Mouse (Mus musculus) forebrain, embryonic 16.5 days (tissue): ENCODE measurements around the gene Polr1c. TPM values are rescaled to one million over a fixed set of nuclear protein-coding genes. Genes with fewer than 3 reads are reported as not detected.

Source experiments
- ATAC-seq: fragments of 200-750 bp; cut with Nextera tagmentation; 2 replicates; pipeline ENCODE4 v1.8.0; 2017; ENCODE audit warnings: mild to moderate bottlenecking, moderate library complexity
- H3K27ac ChIP-seq: fragments of 300-500 bp; sonication (generic); 2 replicates; pipeline ENCODE4 v1.5.1; 2014; ENCODE audit warnings: low read length, control low read depth
- H3K27me3 ChIP-seq: fragments of 300-500 bp; sonication (generic); replicated peaks from 2 replicates; pipeline ENCODE4 v1.6.1; 2014; ENCODE audit warnings: low read length; ENCODE audit not compliant: control insufficient read depth, insufficient read depth
- H3K36me3 ChIP-seq: fragments of 300-500 bp; sonication (generic); 2 replicates; pipeline ENCODE4 v1.6.1; 2014; ENCODE audit not compliant: control insufficient read depth, insufficient read depth
- H3K4me1 ChIP-seq: fragments of 300-500 bp; sonication (generic); replicated peaks from 2 replicates; pipeline ENCODE4 v1.6.1; 2014; ENCODE audit warnings: low read length; ENCODE audit not compliant: control insufficient read depth, insufficient read depth
- H3K4me2 ChIP-seq: fragments of 300-500 bp; sonication (generic); 2 replicates; pipeline ENCODE4 v1.6.1; 2014; ENCODE audit warnings: mild to moderate bottlenecking, low read length, control low read depth
- H3K4me3 ChIP-seq: fragments of 300-500 bp; sonication (generic); replicated peaks from 2 replicates; pipeline ENCODE4 v1.5.1; 2014; ENCODE audit warnings: mild to moderate bottlenecking, low read length, control low read depth
- H3K9ac ChIP-seq: fragments of 300-500 bp; sonication (generic); replicated peaks from 2 replicates; pipeline ENCODE4 v1.6.1; 2014; ENCODE audit warnings: low read depth, low read length, control low read depth
- H3K9me3 ChIP-seq: fragments of 300-500 bp; sonication (generic); 2 replicates; pipeline ENCODE4 v1.6.1; 2016; ENCODE audit warnings: low read length; ENCODE audit not compliant: control insufficient read depth
- WGBS: fragments of 180-500 bp; shearing (Covaris S2); extraction: QIAGEN DNeasy Blood & Tissue Kit; methylation state at CpG from one replicate; pipeline ENCODE4 v1.1.7; 2014; 5-methylcytosine and 5-hydroxymethylcytosine counted together
- polyA plus RNA-seq: library from polyadenylated mRNA; unstranded; fragments of >200 nt; fragmentation: Nextera tagmentation; extraction: Ambion mirVana; gene quantifications from 2 replicates; pipeline ENCODE4 v1.2.1, GENCODE M21; 2015

Polr1c gene
- polyA plus RNA-seq, result 87.7 and 88.1 TPM in 2 replicates

- Histone ChIP-seq H3K9me3 (no peaks in the 10 kb centered on the region), H3K27ac (peak within 1 kb of the TSS; percentile 68), H3K9ac (peak within 1 kb of the TSS; percentile 89), H3K4me1 (peaks cover 18% of the 10 kb centered on the region), H3K27me3 (no peaks in the 10 kb centered on the region), H3K4me3 (peak within 1 kb of the TSS; percentile 72), H3K4me2 (peak within 1 kb of the TSS; percentile 90), H3K36me3 (peaks cover 52% of the 10 kb centered on the region)
- under 1% methylated on average over 50 of the region's 53 CpGs for WGBS
- peak; percentile 96 for ATAC-seq
Observed at GRCm38 (mm10) chr17:46247512-46248188, at the start of gene Polr1c, which contains the start of gene Yipf3. Gene Polr1c (minus strand): TSS chr17:46248054. Gene Yipf3 (plus strand): TSS chr17:46248080.

GRCm38 (mm10) chr17:46297028-46297363 lies 49.1 kb upstream of the Polr1c start:
- peak overlapping the region; percentile 98 for H3K4me2 ChIP-seq
- H3K27me3 ChIP-seq, result peaks cover 30% of the 10 kb centered on the region
- no peak for ATAC-seq
- peaks cover 20% of the 10 kb centered on the region for H3K4me1 ChIP-seq
- H3K36me3 ChIP-seq, result no peaks in the 10 kb centered on the region
- no peaks in the 10 kb centered on the region for H3K9me3 ChIP-seq
- peak overlapping the region; percentile 76 for H3K9ac ChIP-seq
- peak overlapping the region; percentile 67 for H3K27ac ChIP-seq
- WGBS, result 8% methylated on average over 6 of the region's 6 CpGs
- H3K4me3 ChIP-seq, result peak overlapping the region; percentile 77

- peak overlapping the region; percentile 77 for H3K4me3 ChIP-seq
- no peak for ATAC-seq
- no peak overlapping the region for H3K9ac ChIP-seq
- H3K36me3 ChIP-seq, result no peaks in the 10 kb centered on the region
- peaks cover 33% of the 10 kb centered on the region for H3K27me3 ChIP-seq
- WGBS, result 54% methylated on average over 6 of the region's 6 CpGs
- H3K4me1 ChIP-seq, result peaks cover 20% of the 10 kb centered on the region
- H3K27ac ChIP-seq, result no peak overlapping the region
- no peaks in the 10 kb centered on the region for H3K9me3 ChIP-seq
- H3K4me2 ChIP-seq, result peak overlapping the region; percentile 98
Observed at GRCm38 (mm10) chr17:46296601-46297000, 48.7 kb upstream of the Polr1c start.

GRCm38 (mm10) chr17:46287678-46288095 lies 39.8 kb upstream of the Polr1c start:
- Histone ChIP-seq H3K9me3 (no peaks in the 10 kb centered on the region), H3K4me1 (peaks cover 7% of the 10 kb centered on the region), H3K4me2 (no peak overlapping the region), H3K27me3 (peaks cover 8% of the 10 kb centered on the region; the same call in 1 of the 2 replicates), H3K27ac (no peak overlapping the region), H3K4me3 (no peak overlapping the region), H3K36me3 (no peaks in the 10 kb centered on the region), H3K9ac (no peak overlapping the region)
- no peak for ATAC-seq
- WGBS, result 49% methylated on average over 11 of the region's 11 CpGs

- Histone ChIP-seq H3K4me2 (no peak overlapping the region), H3K36me3 (no peaks in the 10 kb centered on the region), H3K9me3 (no peaks in the 10 kb centered on the region), H3K4me3 (no peak overlapping the region), H3K27me3 (no peaks in the 10 kb centered on the region), H3K4me1 (peaks cover 18% of the 10 kb centered on the region), H3K9ac (no peak overlapping the region), H3K27ac (no peak overlapping the region)
- WGBS, result 75% methylated on average over 6 of the region's 6 CpGs
- ATAC-seq, result no peak
Observed at GRCm38 (mm10) chr17:46285407-46285806, 37.6 kb upstream of the Polr1c start.

- no peak overlapping the region for H3K4me2 ChIP-seq
- H3K27ac ChIP-seq, result no peak overlapping the region
- WGBS, result 61% methylated on average over 7 of the region's 7 CpGs
- peaks cover 18% of the 10 kb centered on the region for H3K4me1 ChIP-seq
- H3K27me3 ChIP-seq, result no peaks in the 10 kb centered on the region
- no peak for ATAC-seq
- H3K9ac ChIP-seq, result no peak overlapping the region
- no peaks in the 10 kb centered on the region for H3K9me3 ChIP-seq
- no peak overlapping the region for H3K4me3 ChIP-seq
- H3K36me3 ChIP-seq, result no peaks in the 10 kb centered on the region
Observed at GRCm38 (mm10) chr17:46284653-46285052, 36.8 kb upstream of the Polr1c start.

- no peak overlapping the region for H3K4me2 ChIP-seq
- H3K36me3 ChIP-seq, result no peaks in the 10 kb centered on the region
- 90% methylated on average over 8 of the region's 8 CpGs for WGBS
- no peaks in the 10 kb centered on the region for H3K9me3 ChIP-seq
- H3K4me3 ChIP-seq, result no peak overlapping the region
- no peak for ATAC-seq
- H3K9ac ChIP-seq, result no peak overlapping the region
- H3K4me1 ChIP-seq, result peaks cover 18% of the 10 kb centered on the region
- H3K27ac ChIP-seq, result no peak overlapping the region
- no peaks in the 10 kb centered on the region for H3K27me3 ChIP-seq
Observed at GRCm38 (mm10) chr17:46283911-46284310, 36.1 kb upstream of the Polr1c start.

- H3K4me1 ChIP-seq, result peaks cover 18% of the 10 kb centered on the region
- peak overlapping the region; percentile 96 for H3K4me2 ChIP-seq
- peak; percentile 52; the same call in 1 of the 2 replicates for ATAC-seq
- H3K9ac ChIP-seq, result peak overlapping the region; percentile 9; the same call in 1 of the 2 replicates
- no peaks in the 10 kb centered on the region; the same call in 1 of the 2 replicates for H3K36me3 ChIP-seq
- H3K27ac ChIP-seq, result no peak overlapping the region; the same call in none of the 2 replicates
- peak overlapping the region; percentile 56 for H3K4me3 ChIP-seq
- H3K9me3 ChIP-seq, result no peaks in the 10 kb centered on the region
- WGBS, result 21% methylated on average over 9 of the region's 9 CpGs
- no peaks in the 10 kb centered on the region for H3K27me3 ChIP-seq
Observed at GRCm38 (mm10) chr17:46283140-46283539, 35.3 kb upstream of the Polr1c start.

- Histone ChIP-seq H3K4me1 (peaks cover 15% of the 10 kb centered on the region), H3K9ac (peak within 1 kb of the TSS; percentile 70), H3K27me3 (no peaks in the 10 kb centered on the region), H3K4me2 (peak within 1 kb of the TSS; percentile 96), H3K27ac (peak within 1 kb of the TSS; percentile 45), H3K36me3 (no peaks in the 10 kb centered on the region; the same call in 1 of the 2 replicates), H3K9me3 (no peaks in the 10 kb centered on the region), H3K4me3 (peak within 1 kb of the TSS; percentile 56)
- under 1% methylated on average over 37 of the region's 37 CpGs for WGBS
- ATAC-seq, result peak; percentile 99
Observed at GRCm38 (mm10) chr17:46282483-46283123, 34.7 kb upstream of the Polr1c start, which contains the start of gene Tjap1. Gene Tjap1 (minus strand): TSS chr17:46283026.
